Mouse (Mus musculus): ENCODE data around the gene Ube2s. TPM values are rescaled to one million over a fixed set of nuclear protein-coding genes. Genes with fewer than 3 reads are reported as not detected.
"Not testable (repeated sequence)": the region's sequence is repeated elsewhere in the genome, so short reads cannot be mapped to it uniquely, and the experiment has no call there.

The Ube2s gene
- polyA plus RNA-seq, 1 experiment: 131 TPM

DNA sequence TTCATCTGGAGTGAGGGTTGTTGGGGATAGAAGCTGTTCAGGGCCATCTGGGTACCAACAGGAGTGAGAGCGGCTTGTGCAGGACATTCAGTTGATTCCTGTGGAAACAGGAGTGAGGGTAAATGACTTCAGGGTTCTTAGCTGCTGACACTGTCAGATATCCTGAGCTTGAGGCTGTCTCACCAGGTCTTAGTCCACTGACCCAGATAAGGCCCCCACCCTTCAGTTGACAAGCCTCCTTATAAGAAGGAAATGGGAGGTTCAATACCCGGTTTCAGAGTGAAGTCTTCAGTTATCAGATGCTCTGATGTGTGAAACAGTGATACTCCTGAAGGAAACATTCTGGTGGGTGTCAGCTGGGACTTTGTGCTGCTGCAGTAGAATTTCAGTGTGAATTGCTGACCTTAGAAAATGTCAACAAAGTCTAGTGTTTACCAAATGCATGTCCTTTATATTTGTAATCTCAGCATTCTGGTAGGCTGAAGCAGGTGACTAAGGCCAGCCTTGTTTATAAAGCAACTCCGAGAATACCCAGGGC lies 17.7 kb downstream of the Ube2s start:
- Histone ChIP-seq H3K36me3 (ENCODE audit: control insufficient read depth, insufficient read depth, low read length) (peaks cover 20% of the 10 kb centered on the region), H3K4me3 (ENCODE audit: low read depth, low read length) (no peak overlapping the region), H3K4me1 (ENCODE audit: control insufficient read depth, insufficient read depth, insufficient read length, low read length) (peaks cover 5% of the 10 kb centered on the region; the same call in 1 of the 2 replicates), H3K27me3 (ENCODE audit: control insufficient read depth, insufficient read depth, low read length) (no peaks in the 10 kb centered on the region), H3K27ac (ENCODE audit: insufficient read depth, low read depth, low read length) (0 out of 2 replicates have a peak overlapping the region, but pooled peaks have one; percentile 6)
- WGBS: 59% methylated on average over 3 of the region's 3 CpGs
- TF ChIP-seq POLR2A (IDR thresholded peaks at IDR 0.05; ENCODE audit: low read depth, low read length): no peak
- no peak for TF ChIP-seq CTCF (IDR thresholded peaks at IDR 0.05; ENCODE audit: extremely low read depth, insufficient read length, insufficient replicate concordance, low read depth, low read length)

DNA sequence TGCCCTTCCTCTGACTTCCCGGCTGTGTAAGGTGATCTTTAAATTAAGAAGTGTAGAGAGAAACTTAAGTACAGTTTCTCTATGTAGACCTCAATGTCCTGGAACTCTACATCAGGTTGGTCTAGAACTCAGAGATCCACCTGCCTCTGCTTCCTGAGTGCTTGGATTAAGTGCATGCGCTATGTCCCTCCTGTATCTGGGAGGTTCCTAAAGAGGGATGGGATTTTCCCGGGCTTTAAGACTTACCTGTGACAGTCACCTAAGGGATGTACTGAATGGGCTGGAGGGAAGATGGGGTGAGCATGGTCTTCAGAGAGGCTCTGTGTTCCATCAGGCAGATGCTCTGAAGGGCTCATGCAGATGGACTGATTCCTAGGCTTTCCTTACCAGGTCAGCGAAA lies 18.7 kb downstream of the Ube2s start:
- H3K27ac ChIP-seq (ENCODE audit: insufficient read depth, low read depth, low read length): 0 out of 2 replicates have a peak overlapping the region, but pooled peaks have one; percentile 25
- H3K4me1 ChIP-seq (ENCODE audit: control insufficient read depth, insufficient read depth, insufficient read length, low read length): peaks cover 7% of the 10 kb centered on the region; the same call in 1 of the 2 replicates
- peak overlapping the region; percentile 88 for H3K4me3 ChIP-seq (ENCODE audit: low read depth, low read length)
- no peaks in the 10 kb centered on the region for H3K27me3 ChIP-seq (ENCODE audit: control insufficient read depth, insufficient read depth, low read length)
- H3K36me3 ChIP-seq (ENCODE audit: control insufficient read depth, insufficient read depth, low read length): peaks cover 20% of the 10 kb centered on the region
- 27% methylated on average over 4 of the region's 4 CpGs for WGBS
- TF ChIP-seq CTCF (IDR thresholded peaks at IDR 0.05; ENCODE audit: extremely low read depth, insufficient read length, insufficient replicate concordance, low read depth, low read length) (no peak), POLR2A (IDR thresholded peaks at IDR 0.05; ENCODE audit: low read depth, low read length) (no peak)

DNA sequence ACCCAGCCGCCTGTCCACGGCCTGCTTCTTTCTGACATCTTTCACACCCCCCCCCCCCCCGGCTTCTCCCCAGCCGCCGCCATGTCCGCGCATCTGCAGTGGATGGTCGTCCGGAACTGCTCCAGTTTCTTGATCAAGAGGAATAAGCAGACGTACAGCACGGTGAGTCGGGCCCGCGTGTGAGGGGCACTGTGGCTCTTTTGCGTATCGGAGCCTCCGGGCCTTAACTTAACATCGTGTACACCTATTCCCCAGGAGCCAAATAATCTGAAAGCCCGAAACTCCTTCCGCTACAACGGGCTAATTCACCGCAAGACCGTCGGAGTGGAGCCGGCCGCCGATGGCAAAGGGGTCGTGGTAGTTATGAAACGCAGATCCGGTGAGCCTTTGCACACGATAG lies 19.1 kb downstream of the Ube2s start:
- not testable (repeated sequence) for H3K27me3 ChIP-seq (ENCODE audit: control insufficient read depth, insufficient read depth, low read length); H3K4me1 ChIP-seq (ENCODE audit: control insufficient read depth, insufficient read depth, insufficient read length, low read length)
- Histone ChIP-seq H3K4me3 (ENCODE audit: low read depth, low read length) (peak overlapping the region; percentile 88), H3K27ac (ENCODE audit: insufficient read depth, low read depth, low read length) (peak overlapping the region; percentile 90; the same call in 1 of the 2 replicates), H3K36me3 (ENCODE audit: control insufficient read depth, insufficient read depth, low read length) (peaks cover 20% of the 10 kb centered on the region)
- WGBS: under 1% methylated on average over 31 of the region's 31 CpGs

DNA sequence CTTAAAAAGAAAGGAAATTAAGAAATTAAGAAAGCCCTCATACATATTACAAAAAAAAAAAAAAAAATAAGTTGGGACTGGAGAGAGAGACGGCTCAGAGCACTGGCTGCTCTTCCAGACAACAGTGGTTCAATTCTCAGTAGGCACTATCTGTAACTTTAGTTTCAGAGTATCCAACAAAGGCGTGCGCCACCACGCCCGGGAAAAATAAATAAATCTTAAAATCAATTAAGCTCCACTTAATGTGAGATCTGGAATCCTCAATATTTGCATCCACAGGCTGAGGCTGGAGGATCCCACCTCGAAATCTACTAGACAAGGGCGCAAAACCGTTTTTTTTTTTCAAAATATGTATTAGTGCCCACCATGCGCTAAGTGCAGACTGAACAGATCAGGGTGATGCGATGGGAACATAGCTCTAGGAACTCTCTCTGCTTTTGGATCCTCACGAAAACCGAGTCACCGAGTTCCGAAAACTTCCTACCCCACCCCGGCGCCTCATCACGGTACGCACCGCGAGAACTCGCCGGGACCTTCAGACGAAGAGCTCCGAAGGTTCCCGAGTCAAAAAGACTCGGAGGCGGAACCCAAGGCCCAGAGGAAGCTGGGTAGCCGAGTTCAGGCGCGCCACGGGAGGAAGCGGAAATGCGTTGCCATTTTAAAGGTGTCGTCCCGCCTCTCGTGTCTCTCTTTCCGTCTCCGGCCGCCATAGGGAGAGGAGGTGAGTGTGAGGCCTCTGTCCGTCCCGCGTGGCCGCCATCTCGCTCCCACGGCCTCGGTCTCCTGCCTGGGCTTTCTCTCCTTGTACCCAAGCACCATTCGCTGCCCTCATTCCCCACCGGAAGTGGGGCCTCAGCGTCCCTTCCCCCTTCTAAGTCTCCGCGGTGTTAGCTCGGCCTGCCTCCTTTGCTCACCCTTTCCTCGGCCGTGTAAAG lies 19.8 kb downstream of the Ube2s start, which contains the start of gene Rpl28:
Rpl28 (plus strand) TSS at position 597 of the 935 bp plus-strand sequence.
- no peaks in the 10 kb centered on the region for H3K27me3 ChIP-seq (ENCODE audit: control insufficient read depth, insufficient read depth, low read length)
- peak within 1 kb of the TSS; percentile 88 for H3K4me3 ChIP-seq (ENCODE audit: low read depth, low read length)
- H3K27ac ChIP-seq (ENCODE audit: insufficient read depth, low read depth, low read length): peak within 1 kb of the TSS; percentile 97
- under 1% methylated on average over 54 of the region's 54 CpGs for WGBS
- TF ChIP-seq CTCF (IDR thresholded peaks at IDR 0.05; ENCODE audit: extremely low read depth, insufficient read length, insufficient replicate concordance, low read depth, low read length): no peak
- peak; percentile 85; the same call in 1 of the 2 replicates for TF ChIP-seq POLR2A (IDR thresholded peaks at IDR 0.05; ENCODE audit: low read depth, low read length)
- H3K4me1 ChIP-seq (ENCODE audit: control insufficient read depth, insufficient read depth, insufficient read length, low read length): peaks cover 7% of the 10 kb centered on the region; the same call in 1 of the 2 replicates
- peaks cover 20% of the 10 kb centered on the region for H3K36me3 ChIP-seq (ENCODE audit: control insufficient read depth, insufficient read depth, low read length)

DNA sequence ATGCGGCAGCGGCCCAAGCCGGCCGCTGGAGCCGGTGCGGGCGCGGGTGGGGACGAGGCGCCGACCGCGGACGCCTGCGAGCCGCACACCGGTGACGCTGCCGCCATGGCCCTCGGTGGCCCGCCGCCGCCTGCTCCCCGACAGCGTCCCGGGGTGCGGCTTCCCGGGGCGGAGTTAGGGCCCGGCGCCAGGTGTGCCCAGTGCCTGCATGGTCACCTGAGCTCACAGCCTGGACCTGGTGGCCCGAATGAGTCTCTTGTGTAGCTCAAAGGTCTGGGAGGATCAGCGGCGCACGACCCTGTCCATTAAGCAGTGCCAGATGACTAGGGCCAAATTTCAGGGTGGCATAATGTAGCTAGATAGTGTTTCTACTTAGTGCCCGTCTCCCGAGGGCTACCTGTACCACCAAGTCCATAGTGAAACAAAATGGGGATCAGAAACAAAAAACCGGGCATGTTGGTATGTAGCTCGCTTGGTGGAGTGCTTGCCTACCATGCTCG lies 22.9 kb downstream of the Ube2s start, which contains the start of gene Tmem238:
Tmem238 (minus strand) TSS at position 221 of the 500 bp plus-strand sequence.
- H3K27me3 ChIP-seq (ENCODE audit: control insufficient read depth, insufficient read depth, low read length): no peaks in the 10 kb centered on the region
- H3K4me1 ChIP-seq (ENCODE audit: control insufficient read depth, insufficient read depth, insufficient read length, low read length): peaks cover 7% of the 10 kb centered on the region; the same call in 1 of the 2 replicates
- peaks cover 9% of the 10 kb centered on the region for H3K36me3 ChIP-seq (ENCODE audit: control insufficient read depth, insufficient read depth, low read length)
- peak within 1 kb of the TSS; percentile 81 for H3K4me3 ChIP-seq (ENCODE audit: low read depth, low read length)
- H3K27ac ChIP-seq (ENCODE audit: insufficient read depth, low read depth, low read length): peak within 1 kb of the TSS; percentile 84
- 4% methylated on average over 40 of the region's 40 CpGs for WGBS
- no peak for TF ChIP-seq CTCF (IDR thresholded peaks at IDR 0.05; ENCODE audit: extremely low read depth, insufficient read length, insufficient replicate concordance, low read depth, low read length)
- no peak; the same call in none of the 2 replicates for TF ChIP-seq POLR2A (IDR thresholded peaks at IDR 0.05; ENCODE audit: low read depth, low read length)

DNA sequence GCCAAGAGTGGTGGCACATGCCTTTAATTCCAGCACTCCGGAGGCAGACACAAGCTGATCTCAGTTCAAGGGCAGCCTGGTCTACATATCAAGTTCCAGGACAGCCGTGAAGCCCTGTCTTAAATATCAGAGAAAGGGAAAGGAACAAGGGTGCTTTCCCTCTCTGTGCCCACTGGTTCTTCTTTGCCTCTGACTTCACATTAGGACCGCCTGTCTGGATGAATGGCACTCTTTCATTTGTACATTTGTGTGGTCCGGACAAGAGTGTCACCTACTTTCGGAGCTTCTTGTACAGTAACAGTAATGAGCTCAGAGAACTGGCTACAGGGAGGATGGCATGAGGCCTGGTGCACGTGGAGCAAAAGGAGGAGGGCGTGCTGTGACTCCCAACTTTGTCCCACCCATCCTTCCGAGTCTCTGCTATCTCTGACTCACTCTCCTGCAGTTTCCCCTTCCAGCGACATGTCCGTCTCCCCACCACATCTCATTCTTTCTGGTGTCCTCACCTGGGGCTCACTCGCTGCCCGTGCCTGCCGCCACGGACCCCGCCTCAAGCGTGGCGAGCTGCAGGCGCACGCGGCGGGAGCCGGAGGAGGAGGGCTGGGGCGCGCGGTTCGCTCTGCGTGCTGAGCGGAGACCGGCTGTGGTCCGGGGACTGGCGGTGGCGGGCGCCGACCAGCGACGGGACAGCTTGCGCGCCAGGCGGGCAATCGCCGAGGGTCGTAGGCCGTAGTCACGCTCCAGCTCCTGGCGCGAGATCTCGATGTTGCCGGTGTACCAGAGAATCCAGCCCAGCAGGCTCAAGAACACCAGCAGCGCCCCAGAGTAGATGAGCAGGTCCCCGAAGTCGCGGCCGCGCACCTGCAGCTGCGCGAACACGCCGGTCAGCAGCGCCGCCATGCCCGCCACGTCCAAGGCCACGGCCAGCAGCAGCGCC lies 23.6 kb downstream of the Ube2s start:
- TF ChIP-seq POLR2A (IDR thresholded peaks at IDR 0.05; ENCODE audit: low read depth, low read length) (no peak), CTCF (IDR thresholded peaks at IDR 0.05; ENCODE audit: extremely low read depth, insufficient read length, insufficient replicate concordance, low read depth, low read length) (no peak)
- Histone ChIP-seq H3K27ac (ENCODE audit: insufficient read depth, low read depth, low read length) (peak overlapping the region; percentile 77), H3K4me1 (ENCODE audit: control insufficient read depth, insufficient read depth, insufficient read length, low read length) (peaks cover 7% of the 10 kb centered on the region; the same call in 1 of the 2 replicates), H3K27me3 (ENCODE audit: control insufficient read depth, insufficient read depth, low read length) (no peaks in the 10 kb centered on the region), H3K36me3 (ENCODE audit: control insufficient read depth, insufficient read depth, low read length) (peaks cover 8% of the 10 kb centered on the region), H3K4me3 (ENCODE audit: low read depth, low read length) (peak overlapping the region; percentile 81)
- WGBS: 1% methylated on average over 64 of the region's 64 CpGs
